Mouse (Mus musculus) lung, embryonic 15.5 days (tissue): ENCODE results near the gene Tcirg1. TPM values are rescaled to one million over a fixed set of nuclear protein-coding genes. Genes with fewer than 3 reads are reported as not detected.
A peak's percentile ranks its signal among the peaks of the same experiment; 100 is the strongest.

Experiments
- ATAC-seq: fragments of 200-750 bp; cut with Nextera tagmentation; 2 replicates; pipeline ENCODE4 v1.8.0; 2017; ENCODE audit warnings: moderate number of reproducible peaks, borderline replicate concordance; ENCODE audit not compliant: low FRiP score, low TSS enrichment; ENCODE audit errors: extremely low read depth
- H3K27ac ChIP-seq: fragments of 300-500 bp; sonication (generic); 2 replicates; pipeline ENCODE4 v1.5.1; 2015; ENCODE audit warnings: moderate library complexity, mild to moderate bottlenecking, inconsistent platforms
- H3K27me3 ChIP-seq: fragments of 300-500 bp; sonication (generic); 2 replicates; pipeline ENCODE4 v1.6.1; 2015; ENCODE audit warnings: inconsistent platforms
- H3K36me3 ChIP-seq: fragments of 300-500 bp; sonication (generic); 2 replicates; pipeline ENCODE4 v1.6.1; 2015; ENCODE audit warnings: inconsistent platforms
- H3K4me1 ChIP-seq: fragments of 300-500 bp; sonication (generic); 2 replicates; pipeline ENCODE4 v1.6.1; 2015; ENCODE audit warnings: inconsistent platforms
- H3K4me2 ChIP-seq: fragments of 300-500 bp; sonication (generic); 2 replicates; pipeline ENCODE4 v1.6.1; 2015; ENCODE audit warnings: inconsistent platforms, mild to moderate bottlenecking, moderate library complexity
- H3K4me3 ChIP-seq: fragments of 300-500 bp; sonication (generic); 2 replicates; pipeline ENCODE4 v1.5.1; 2015; ENCODE audit warnings: mild to moderate bottlenecking, inconsistent platforms
- H3K9ac ChIP-seq: fragments of 300-500 bp; sonication (generic); 2 replicates; pipeline ENCODE4 v1.6.1; 2015; ENCODE audit warnings: inconsistent platforms
- H3K9me3 ChIP-seq: fragments of 300-500 bp; sonication (generic); 2 replicates; pipeline ENCODE4 v1.6.1; 2016; ENCODE audit warnings: inconsistent platforms
- WGBS: fragments of 180-500 bp; shearing (Covaris S2); methylation state at CpG from one replicate; pipeline ENCODE4 v1.1.7; 2015; 5-methylcytosine and 5-hydroxymethylcytosine counted together
- polyA plus RNA-seq: library from polyadenylated mRNA; unstranded; fragments of >200 nt; fragmentation: Nextera tagmentation; extraction: Ambion mirVana; gene quantifications from 2 replicates; pipeline ENCODE4 v1.2.1, GENCODE M21; 2015

Gene Tcirg1
- polyA plus RNA-seq, 1 experiment from 2014 or later: 53.1 TPM

DNA sequence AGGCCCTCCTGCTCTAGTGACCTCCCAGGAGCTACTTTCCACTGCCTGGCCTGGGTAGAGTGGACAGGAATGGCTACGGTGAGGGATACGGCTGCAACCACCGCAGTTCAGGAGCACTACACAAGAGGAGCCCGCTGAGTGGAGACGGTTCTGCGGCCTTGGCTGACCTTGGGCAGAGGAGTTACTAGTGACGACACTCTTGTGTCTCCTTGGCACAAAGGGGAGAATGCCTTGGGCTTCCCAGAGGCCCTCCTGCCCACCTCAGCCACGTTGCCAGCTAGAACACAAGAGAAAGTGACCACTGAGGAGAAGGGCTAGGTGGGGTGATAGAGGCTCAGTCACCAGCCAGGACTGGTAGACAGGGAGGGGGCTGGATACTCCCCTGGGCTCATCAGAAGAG lies 17.3 kb upstream of the Tcirg1 start:
- no peak for ATAC-seq
- Histone ChIP-seq H3K9ac (no peak overlapping the region), H3K4me2 (no peak overlapping the region), H3K4me1 (peaks cover 33% of the 10 kb centered on the region), H3K4me3 (no peak overlapping the region), H3K27me3 (no peaks in the 10 kb centered on the region), H3K36me3 (no peaks in the 10 kb centered on the region), H3K9me3 (no peaks in the 10 kb centered on the region), H3K27ac (peak overlapping the region; percentile 38)
- 74% methylated on average over 8 of the region's 8 CpGs for WGBS

DNA sequence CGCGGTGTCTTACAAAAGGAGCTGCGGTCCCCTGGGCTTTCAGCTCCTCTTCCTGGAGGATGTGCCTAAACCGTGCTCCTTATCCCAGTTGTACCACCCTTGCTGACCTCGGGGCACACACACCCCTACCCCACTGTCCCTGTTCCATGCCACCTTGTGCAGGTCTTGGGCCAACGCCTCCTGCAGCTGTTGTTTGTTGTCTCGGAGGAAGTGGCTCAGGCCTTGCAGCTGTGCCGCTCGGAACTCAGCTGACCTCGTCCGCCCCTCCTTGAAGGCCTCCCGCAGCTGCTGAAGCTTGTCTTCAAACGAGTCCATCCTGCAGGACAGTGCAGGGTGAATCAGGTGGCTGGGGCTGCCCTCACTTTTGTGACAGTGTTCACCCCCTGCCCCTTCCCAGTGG lies 16.7 kb upstream of the Tcirg1 start:
- H3K27me3 ChIP-seq: no peaks in the 10 kb centered on the region
- H3K9ac ChIP-seq: no peak overlapping the region
- WGBS: 33% methylated on average over 13 of the region's 13 CpGs
- H3K4me3 ChIP-seq: no peak overlapping the region
- no peak overlapping the region for H3K4me2 ChIP-seq
- H3K4me1 ChIP-seq: peaks cover 27% of the 10 kb centered on the region
- no peak for ATAC-seq
- no peaks in the 10 kb centered on the region for H3K36me3 ChIP-seq
- H3K27ac ChIP-seq: peak overlapping the region; percentile 38
- H3K9me3 ChIP-seq: no peaks in the 10 kb centered on the region

DNA sequence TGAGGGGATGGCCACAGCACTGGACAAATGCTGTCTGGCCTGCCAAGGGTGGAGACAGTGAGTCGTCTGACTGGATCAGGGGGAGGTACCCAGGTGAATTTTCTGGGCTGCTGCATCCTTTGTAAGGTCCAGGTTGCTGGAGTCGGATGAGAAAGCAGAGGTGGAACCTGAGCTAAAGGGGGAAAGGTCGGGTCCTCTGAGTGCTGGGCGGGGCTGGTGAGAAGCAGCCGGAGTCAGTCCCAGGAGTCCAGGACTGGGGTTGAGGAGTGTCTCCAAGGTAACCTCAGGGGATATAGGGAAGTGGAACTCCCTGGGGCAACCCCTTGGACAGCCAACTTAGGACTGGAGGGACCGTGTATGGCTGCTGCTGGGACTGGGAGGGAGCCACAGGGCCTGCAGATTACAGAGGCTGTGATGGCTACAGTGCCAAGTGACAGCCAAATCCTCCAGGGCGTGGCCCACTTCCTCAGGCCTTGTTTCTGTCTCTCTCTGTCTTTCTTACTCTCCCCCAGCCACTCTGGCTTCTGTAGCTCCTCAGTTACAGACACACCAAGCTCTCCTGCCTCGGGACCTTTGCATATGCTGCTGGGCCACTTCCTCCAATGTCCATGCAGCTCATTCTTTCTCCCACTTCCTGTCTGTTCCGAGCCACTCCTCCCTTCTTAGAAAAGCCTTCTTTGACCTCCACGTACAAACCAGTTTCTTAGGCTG lies 15.9 kb upstream of the Tcirg1 start:
- no peak for ATAC-seq
- Histone ChIP-seq H3K4me2 (no peak overlapping the region), H3K27ac (peak overlapping the region; percentile 38; the same call in 1 of the 2 replicates), H3K9ac (no peak overlapping the region), H3K36me3 (no peaks in the 10 kb centered on the region), H3K4me3 (no peak overlapping the region), H3K9me3 (no peaks in the 10 kb centered on the region), H3K27me3 (no peaks in the 10 kb centered on the region), H3K4me1 (peaks cover 27% of the 10 kb centered on the region)
- WGBS: 44% methylated on average over 10 of the region's 10 CpGs

DNA sequence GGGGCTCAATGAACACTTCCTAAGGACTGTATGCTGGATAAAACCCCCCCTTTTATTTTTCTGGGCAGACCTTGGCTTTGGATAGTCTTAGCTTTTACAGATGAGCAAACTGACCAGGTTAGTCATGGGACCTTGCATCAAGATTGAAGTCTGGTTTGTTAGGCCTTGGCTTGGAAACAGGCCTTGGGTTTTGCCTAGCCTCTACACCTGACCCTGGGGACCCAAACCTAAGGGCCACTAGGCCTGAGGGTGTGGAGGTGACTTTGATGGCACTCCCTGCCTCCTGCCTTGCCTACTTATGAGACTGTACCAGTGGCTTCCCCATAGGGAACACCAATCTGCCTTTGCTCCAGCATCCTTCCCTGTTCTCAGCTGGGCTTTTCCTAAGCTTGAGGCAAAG lies 13.0 kb upstream of the Tcirg1 start:
- Histone ChIP-seq H3K4me2 (no peak overlapping the region), H3K9ac (no peak overlapping the region), H3K4me3 (no peak overlapping the region), H3K4me1 (peaks cover 18% of the 10 kb centered on the region), H3K36me3 (no peaks in the 10 kb centered on the region), H3K27me3 (no peaks in the 10 kb centered on the region), H3K27ac (no peak overlapping the region), H3K9me3 (no peaks in the 10 kb centered on the region)
- no peak for ATAC-seq

DNA sequence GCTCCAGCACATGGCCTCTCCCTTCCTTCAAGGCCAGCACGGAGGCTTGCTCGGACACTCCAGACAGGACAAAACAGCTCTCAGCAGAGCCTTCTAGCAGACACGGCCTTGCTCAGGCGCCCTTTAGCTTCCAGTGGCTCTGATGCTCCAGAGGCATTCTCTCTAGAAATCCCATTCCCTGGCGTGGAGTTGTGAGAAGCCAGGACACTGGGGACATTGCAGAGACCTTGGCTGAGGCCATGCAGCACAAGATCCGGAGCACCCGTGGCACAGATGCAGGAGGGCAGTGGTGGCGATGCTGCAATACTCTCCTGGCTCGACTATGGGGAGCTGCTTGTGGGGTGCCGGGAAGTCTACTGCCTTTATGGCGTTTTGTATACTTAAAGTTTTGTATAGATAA lies 9.8 kb upstream of the Tcirg1 start:
- 65% methylated on average over 11 of the region's 11 CpGs for WGBS
- no peak overlapping the region for H3K9ac ChIP-seq
- no peak for ATAC-seq
- peaks cover 10% of the 10 kb centered on the region for H3K4me1 ChIP-seq
- no peak overlapping the region for H3K27ac ChIP-seq
- H3K36me3 ChIP-seq: no peaks in the 10 kb centered on the region
- H3K9me3 ChIP-seq: no peaks in the 10 kb centered on the region
- no peak overlapping the region for H3K4me3 ChIP-seq
- H3K4me2 ChIP-seq: no peak overlapping the region
- no peaks in the 10 kb centered on the region for H3K27me3 ChIP-seq

DNA sequence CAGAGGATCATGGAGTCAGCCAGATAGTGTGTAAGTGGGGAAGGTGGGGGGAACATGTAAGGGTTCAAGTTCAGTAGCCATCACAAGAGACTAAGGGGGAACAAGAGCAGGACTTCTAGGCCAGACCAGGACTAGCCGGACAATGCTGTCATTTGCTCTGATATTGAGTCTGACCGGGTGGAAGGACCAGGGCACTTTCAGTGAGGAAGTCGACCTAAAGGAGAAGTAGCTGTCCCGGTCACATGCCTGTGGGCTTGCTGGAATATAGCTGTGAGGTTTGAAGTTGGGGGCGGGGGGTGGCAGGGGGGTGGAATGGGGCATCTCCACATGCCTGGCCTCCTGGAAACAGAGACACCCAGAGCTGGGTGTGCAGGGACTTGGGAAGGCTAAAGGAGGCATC lies 7.6 kb upstream of the Tcirg1 start:
- WGBS: 84% methylated on average over 5 of the region's 5 CpGs
- no peak for ATAC-seq
- Histone ChIP-seq H3K4me3 (no peak overlapping the region), H3K9me3 (no peaks in the 10 kb centered on the region), H3K9ac (no peak overlapping the region), H3K27me3 (no peaks in the 10 kb centered on the region), H3K4me1 (peaks cover 15% of the 10 kb centered on the region), H3K27ac (no peak overlapping the region; the same call in 1 of the 2 replicates), H3K36me3 (peaks cover 10% of the 10 kb centered on the region), H3K4me2 (no peak overlapping the region)

DNA sequence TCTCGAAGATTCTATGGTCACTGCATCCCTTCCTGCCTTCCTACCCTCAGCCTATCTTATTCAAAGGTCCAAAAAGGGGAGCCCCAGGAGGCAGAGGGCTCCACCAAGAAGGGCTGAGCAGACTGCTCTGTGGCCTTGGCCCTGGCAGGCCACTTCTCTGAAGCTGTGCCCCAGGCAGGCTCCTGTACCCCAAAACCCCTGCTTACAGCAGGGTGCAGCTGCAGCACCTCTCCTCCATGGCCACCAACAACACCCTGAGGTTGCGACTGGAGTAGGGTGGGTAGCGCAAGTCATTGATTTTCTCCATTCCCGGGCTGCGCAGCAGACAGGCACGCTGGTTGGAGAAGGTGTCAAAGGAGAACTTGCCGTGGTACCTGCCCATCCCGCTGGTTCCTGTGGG lies 6.8 kb upstream of the Tcirg1 start:
- Histone ChIP-seq H3K27ac (no peak overlapping the region), H3K27me3 (no peaks in the 10 kb centered on the region), H3K9me3 (no peaks in the 10 kb centered on the region), H3K9ac (peak overlapping the region; percentile 48), H3K4me3 (peak overlapping the region; percentile 64), H3K4me1 (peaks cover 15% of the 10 kb centered on the region), H3K36me3 (peaks cover 18% of the 10 kb centered on the region), H3K4me2 (peak overlapping the region; percentile 73)
- WGBS: 83% methylated on average over 8 of the region's 8 CpGs
- ATAC-seq: no peak

DNA sequence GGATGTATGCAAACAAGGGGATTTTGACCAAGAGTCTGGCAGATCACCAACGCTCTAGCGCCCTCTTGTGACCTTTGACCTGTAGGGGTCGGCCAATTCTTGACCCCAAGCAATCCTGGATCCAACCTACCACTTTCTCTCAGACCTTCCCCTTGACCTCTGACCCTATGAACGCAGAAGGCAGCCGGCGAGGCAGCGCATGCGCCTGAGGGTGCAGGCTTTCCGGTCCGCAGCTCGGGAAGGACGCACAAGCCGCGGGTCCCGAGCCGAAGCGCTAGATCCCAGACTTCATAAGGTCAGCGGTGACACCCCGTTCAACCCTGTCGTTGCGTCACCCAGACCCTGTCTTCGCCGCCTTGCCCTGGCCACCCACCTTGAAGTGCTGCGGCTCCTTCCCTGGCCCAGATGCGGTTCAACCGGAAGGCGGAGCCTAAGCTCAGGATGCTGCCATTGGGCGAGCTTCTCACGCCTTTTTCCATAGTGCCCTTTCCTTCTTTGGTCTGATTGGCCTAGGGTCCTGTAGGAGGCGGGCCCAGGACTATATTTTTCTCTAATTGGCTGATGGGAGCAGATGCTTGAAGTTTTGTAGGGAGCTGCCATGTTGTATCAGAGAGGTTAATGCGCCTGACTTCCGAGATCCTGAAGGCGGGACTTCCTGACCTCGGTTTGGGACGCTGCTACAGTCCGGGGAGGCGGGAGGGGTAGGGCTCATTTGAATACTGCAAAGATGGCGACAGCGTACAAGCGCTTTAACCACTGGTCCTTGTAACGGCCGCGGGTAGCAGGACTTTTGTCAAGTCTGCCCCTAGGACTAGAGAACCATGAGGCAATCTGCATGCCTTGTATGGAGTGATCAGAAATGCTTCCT lies 5.6 kb upstream of the Tcirg1 start, which contains the start of gene Ndufs8:
TSS of gene Ndufs8 (minus strand) at position 438 of the 868 bp plus-strand sequence.
- no peaks in the 10 kb centered on the region for H3K27me3 ChIP-seq
- H3K9me3 ChIP-seq: no peaks in the 10 kb centered on the region
- under 1% methylated on average over 43 of the region's 43 CpGs for WGBS
- peak; percentile 96 for ATAC-seq
- H3K36me3 ChIP-seq: peaks cover 22% of the 10 kb centered on the region
- H3K27ac ChIP-seq: peak within 1 kb of the TSS; percentile 86
- H3K9ac ChIP-seq: peak within 1 kb of the TSS; percentile 60
- H3K4me1 ChIP-seq: peaks cover 20% of the 10 kb centered on the region
- H3K4me3 ChIP-seq: peak within 1 kb of the TSS; percentile 64
- peak within 1 kb of the TSS; percentile 73 for H3K4me2 ChIP-seq

DNA sequence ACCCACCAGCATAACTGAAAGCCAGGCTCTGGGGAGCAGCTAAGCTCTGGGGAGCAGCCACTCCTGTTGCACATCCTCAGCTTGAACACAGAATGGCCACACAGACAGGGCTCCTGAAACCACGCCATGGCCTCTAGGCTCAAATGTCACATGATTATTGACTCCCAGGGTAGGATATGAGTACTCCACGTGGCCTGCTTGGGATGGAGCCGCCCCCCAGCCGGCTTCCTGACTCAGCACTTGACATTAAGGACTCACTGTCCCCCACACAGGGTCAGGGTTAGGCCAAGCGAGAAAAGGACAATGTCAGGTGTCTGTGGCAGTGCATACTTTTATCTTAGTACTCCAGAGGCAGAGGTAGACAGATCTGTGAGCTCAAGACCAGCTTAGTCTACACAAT lies 3.3 kb upstream of the Tcirg1 start:
- Histone ChIP-seq H3K9ac (no peak overlapping the region), H3K27ac (no peak overlapping the region), H3K36me3 (peaks cover 22% of the 10 kb centered on the region), H3K9me3 (no peaks in the 10 kb centered on the region), H3K4me2 (no peak overlapping the region), H3K4me3 (no peak overlapping the region), H3K27me3 (no peaks in the 10 kb centered on the region), H3K4me1 (peaks cover 36% of the 10 kb centered on the region)
- no peak for ATAC-seq
- WGBS: 74% methylated on average over 5 of the region's 5 CpGs

DNA sequence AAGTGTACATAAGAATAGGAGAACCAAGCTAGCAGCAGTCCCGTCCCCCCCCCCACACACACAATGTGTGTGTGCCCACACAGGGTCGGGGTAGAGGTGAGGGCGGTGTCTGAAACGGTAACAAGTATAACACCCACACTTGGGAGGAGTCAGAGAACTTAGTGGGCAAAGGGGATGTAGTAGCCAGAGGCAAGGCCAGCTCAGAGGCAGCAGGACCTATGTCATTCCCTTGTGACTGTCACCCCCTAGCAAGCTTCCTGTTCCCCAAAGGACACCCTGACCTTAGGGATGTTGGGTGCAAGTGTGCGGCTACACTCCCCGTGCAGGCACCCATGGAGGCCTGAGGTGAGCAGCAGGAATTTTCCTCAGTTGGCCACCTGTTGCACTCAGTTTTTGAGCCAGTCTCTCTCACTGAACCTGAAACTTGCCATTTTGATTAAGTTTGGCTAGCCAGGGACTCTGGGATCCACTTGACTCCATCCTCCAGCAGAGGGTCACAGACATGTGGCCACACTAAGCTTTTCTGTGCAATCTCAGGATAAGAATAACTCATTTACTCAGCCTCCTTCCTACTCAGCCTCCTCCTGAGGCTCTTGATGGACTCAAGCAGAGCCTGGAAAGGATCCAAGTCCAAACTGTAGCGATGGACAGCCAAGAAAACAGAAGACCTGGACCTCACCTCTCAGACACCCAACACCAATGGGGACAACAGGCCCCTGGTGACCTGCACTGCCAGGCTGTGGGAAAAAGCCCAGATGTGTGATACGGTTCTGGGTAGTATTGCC lies 1.1 kb upstream of the Tcirg1 start:
- Histone ChIP-seq H3K27ac (no peak overlapping the region), H3K4me3 (no peak overlapping the region), H3K36me3 (peaks cover 34% of the 10 kb centered on the region), H3K9ac (no peak overlapping the region), H3K4me2 (peak overlapping the region; percentile 76), H3K27me3 (no peaks in the 10 kb centered on the region), H3K4me1 (peaks cover 49% of the 10 kb centered on the region), H3K9me3 (no peaks in the 10 kb centered on the region)
- ATAC-seq: no peak
- WGBS: 72% methylated on average over 8 of the region's 8 CpGs

DNA sequence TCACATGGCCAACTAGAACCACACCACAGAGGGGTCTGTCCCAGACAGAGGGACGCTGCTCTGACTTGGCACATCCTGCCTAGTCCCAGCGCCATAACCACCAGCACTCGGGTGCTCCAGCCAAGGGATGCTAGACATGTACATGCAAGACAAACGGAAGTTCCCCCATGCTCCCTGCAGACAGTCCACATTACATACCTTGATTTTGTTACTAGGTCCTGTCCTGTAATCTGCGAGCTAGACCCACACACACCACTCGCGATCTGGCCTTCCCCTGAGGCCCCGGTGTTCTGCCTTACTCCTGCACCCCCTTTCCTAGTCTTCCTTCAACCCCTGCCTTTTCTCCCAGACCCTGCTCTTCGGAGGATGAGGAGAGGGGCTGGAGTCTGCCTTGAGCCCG lies 607 bp downstream of the Tcirg1 start:
- Histone ChIP-seq H3K4me1 (peaks cover 42% of the 10 kb centered on the region), H3K9ac (peak overlapping the region; percentile 54), H3K27me3 (no peaks in the 10 kb centered on the region), H3K4me3 (peak overlapping the region; percentile 64), H3K36me3 (peaks cover 50% of the 10 kb centered on the region), H3K27ac (peak overlapping the region; percentile 95), H3K9me3 (no peaks in the 10 kb centered on the region), H3K4me2 (peak overlapping the region; percentile 76)
- ATAC-seq: peak; percentile 19; the same call in 1 of the 2 replicates
- WGBS: 17% methylated on average over 10 of the region's 10 CpGs
